Mouse (Mus musculus): ENCODE measurements around the gene Col6a6. TPM values are rescaled to one million over a fixed set of nuclear protein-coding genes. Genes with fewer than 3 reads are reported as not detected.

Gene Col6a6
- polyA plus RNA-seq, 1 experiment: not detected

GRCm38 (mm10) chr9:105693854-105694253, 134.1 kb downstream of the Col6a6 start:
- H3K79me3 ChIP-seq (ENCODE audit: low read depth): no peaks in the 10 kb centered on the region
- H3K4me3 ChIP-seq (ENCODE audit: insufficient read depth, poor library complexity, severe bottlenecking): no peak overlapping the region
- no peaks in the 10 kb centered on the region for H3K79me2 ChIP-seq (ENCODE audit: control insufficient read depth, insufficient read depth)
- no peak for TF ChIP-seq MYOD1 (IDR thresholded peaks at IDR 0.05; ENCODE audit: control insufficient read depth, insufficient read length, low read depth)
- peak; percentile 27 for TF ChIP-seq CTCF (IDR thresholded peaks at IDR 0.05; ENCODE audit: control insufficient read depth, insufficient read depth, insufficient read length)
- no peaks in the 10 kb centered on the region for H3K27me3 ChIP-seq (ENCODE audit: control insufficient read depth, insufficient read depth, insufficient read length)
- no peaks in the 10 kb centered on the region for H3K36me3 ChIP-seq (ENCODE audit: control insufficient read depth, insufficient read depth)
- no peak overlapping the region for H3ac ChIP-seq (ENCODE audit: control insufficient read depth, insufficient read length, low read depth)

- Histone ChIP-seq H3K79me3 (ENCODE audit: low read depth) (no peaks in the 10 kb centered on the region), H3K4me3 (ENCODE audit: insufficient read depth, poor library complexity, severe bottlenecking) (no peak overlapping the region), H3K36me3 (ENCODE audit: control insufficient read depth, insufficient read depth) (no peaks in the 10 kb centered on the region), H3K79me2 (ENCODE audit: control insufficient read depth, insufficient read depth) (no peaks in the 10 kb centered on the region), H3ac (ENCODE audit: control insufficient read depth, insufficient read length, low read depth) (no peak overlapping the region), H3K27me3 (ENCODE audit: control insufficient read depth, insufficient read depth, insufficient read length) (no peaks in the 10 kb centered on the region)
- TF ChIP-seq FOSL1 (IDR thresholded peaks at IDR 0.05; ENCODE audit: insufficient read depth, low read length, poor library complexity, severe bottlenecking): no peak
- TF ChIP-seq CTCF (IDR thresholded peaks at IDR 0.05; ENCODE audit: control insufficient read depth, insufficient read depth, insufficient read length): no peak
- TF ChIP-seq CEBPB (IDR thresholded peaks at IDR 0.05; ENCODE audit: low read depth): no peak
- TF ChIP-seq USF1 (IDR thresholded peaks at IDR 0.05; ENCODE audit: low read depth): no peak
- no peak for TF ChIP-seq MYOD1 (IDR thresholded peaks at IDR 0.05; ENCODE audit: control insufficient read depth, insufficient read length, low read depth)
- no peak for TF ChIP-seq MYOG (IDR thresholded peaks at IDR 0.05; ENCODE audit: control insufficient read depth, extremely low read depth, insufficient read length)
- no peak for TF ChIP-seq MAX (IDR thresholded peaks at IDR 0.05)
Observed at GRCm38 (mm10) chr9:105693056-105693455, 134.9 kb downstream of the Col6a6 start.

GRCm38 (mm10) chr9:105692472-105692871, 135.5 kb downstream of the Col6a6 start:
- H3K4me3 ChIP-seq (ENCODE audit: insufficient read depth, poor library complexity, severe bottlenecking): no peak overlapping the region
- H3K27me3 ChIP-seq (ENCODE audit: control insufficient read depth, insufficient read depth, insufficient read length): no peaks in the 10 kb centered on the region
- H3K79me3 ChIP-seq (ENCODE audit: low read depth): no peaks in the 10 kb centered on the region
- no peaks in the 10 kb centered on the region for H3K79me2 ChIP-seq (ENCODE audit: control insufficient read depth, insufficient read depth)
- no peak for TF ChIP-seq CTCF (IDR thresholded peaks at IDR 0.05; ENCODE audit: control insufficient read depth, insufficient read depth, insufficient read length)
- TF ChIP-seq MAX (IDR thresholded peaks at IDR 0.05): no peak
- TF ChIP-seq FOSL1 (IDR thresholded peaks at IDR 0.05; ENCODE audit: insufficient read depth, low read length, poor library complexity, severe bottlenecking): no peak
- TF ChIP-seq CEBPB (IDR thresholded peaks at IDR 0.05; ENCODE audit: low read depth): no peak
- no peak for TF ChIP-seq MYOD1 (IDR thresholded peaks at IDR 0.05; ENCODE audit: control insufficient read depth, insufficient read length, low read depth)
- TF ChIP-seq USF1 (IDR thresholded peaks at IDR 0.05; ENCODE audit: low read depth): no peak
- TF ChIP-seq MYOG (IDR thresholded peaks at IDR 0.05; ENCODE audit: control insufficient read depth, extremely low read depth, insufficient read length): no peak
- no peak overlapping the region for H3ac ChIP-seq (ENCODE audit: control insufficient read depth, insufficient read length, low read depth)
- H3K36me3 ChIP-seq (ENCODE audit: control insufficient read depth, insufficient read depth): no peaks in the 10 kb centered on the region

- Histone ChIP-seq H3K36me3 (ENCODE audit: control insufficient read depth, insufficient read depth) (peaks cover 4% of the 10 kb centered on the region), H3K27me3 (ENCODE audit: control insufficient read depth, insufficient read depth, insufficient read length) (no peaks in the 10 kb centered on the region)
Observed at GRCm38 (mm10) chr9:105689485-105689884, 138.5 kb downstream of the Col6a6 start.

GRCm38 (mm10) chr9:105684549-105685165, 143.3 kb downstream of the Col6a6 start:
- Histone ChIP-seq H3ac (ENCODE audit: control insufficient read depth, insufficient read length, low read depth) (no peak overlapping the region), H3K79me2 (ENCODE audit: control insufficient read depth, insufficient read depth) (no peaks in the 10 kb centered on the region), H3K4me3 (ENCODE audit: insufficient read depth, poor library complexity, severe bottlenecking) (no peak overlapping the region), H3K36me3 (ENCODE audit: control insufficient read depth, insufficient read depth) (peaks cover 4% of the 10 kb centered on the region), H3K79me3 (ENCODE audit: low read depth) (no peaks in the 10 kb centered on the region), H3K27me3 (ENCODE audit: control insufficient read depth, insufficient read depth, insufficient read length) (no peaks in the 10 kb centered on the region)
- no peak for TF ChIP-seq MYOD1 (IDR thresholded peaks at IDR 0.05; ENCODE audit: control insufficient read depth, insufficient read length, low read depth)
- TF ChIP-seq MYOG (IDR thresholded peaks at IDR 0.05; ENCODE audit: control insufficient read depth, extremely low read depth, insufficient read length): no peak
- no peak for TF ChIP-seq FOSL1 (IDR thresholded peaks at IDR 0.05; ENCODE audit: insufficient read depth, low read length, poor library complexity, severe bottlenecking)

More at GRCm38 (mm10) chr9:105689485-105689884, 138.5 kb downstream of the Col6a6 start:
- Histone ChIP-seq H3K4me3 (ENCODE audit: insufficient read depth, poor library complexity, severe bottlenecking) (no peak overlapping the region), H3K79me3 (ENCODE audit: low read depth) (no peaks in the 10 kb centered on the region), H3ac (ENCODE audit: control insufficient read depth, insufficient read length, low read depth) (no peak overlapping the region), H3K79me2 (ENCODE audit: control insufficient read depth, insufficient read depth) (no peaks in the 10 kb centered on the region)
- TF ChIP-seq USF1 (IDR thresholded peaks at IDR 0.05; ENCODE audit: low read depth) (no peak), CTCF (IDR thresholded peaks at IDR 0.05; ENCODE audit: control insufficient read depth, insufficient read depth, insufficient read length) (no peak), MYOG (IDR thresholded peaks at IDR 0.05; ENCODE audit: control insufficient read depth, extremely low read depth, insufficient read length) (no peak), MYOD1 (IDR thresholded peaks at IDR 0.05; ENCODE audit: control insufficient read depth, insufficient read length, low read depth) (no peak), MAX (IDR thresholded peaks at IDR 0.05) (no peak), FOSL1 (IDR thresholded peaks at IDR 0.05; ENCODE audit: insufficient read depth, low read length, poor library complexity, severe bottlenecking) (no peak), CEBPB (IDR thresholded peaks at IDR 0.05; ENCODE audit: low read depth) (no peak)

GRCm38 (mm10) chr9:105681386-105681785, 146.6 kb downstream of the Col6a6 start:
- H3K4me3 ChIP-seq (ENCODE audit: insufficient read depth, poor library complexity, severe bottlenecking): no peak overlapping the region
- H3K79me2 ChIP-seq (ENCODE audit: control insufficient read depth, insufficient read depth): no peaks in the 10 kb centered on the region
- TF ChIP-seq MYOD1 (IDR thresholded peaks at IDR 0.05; ENCODE audit: control insufficient read depth, insufficient read length, low read depth) (no peak), CTCF (IDR thresholded peaks at IDR 0.05; ENCODE audit: control insufficient read depth, insufficient read depth, insufficient read length) (no peak), MYOG (IDR thresholded peaks at IDR 0.05; ENCODE audit: control insufficient read depth, extremely low read depth, insufficient read length) (no peak), MAX (IDR thresholded peaks at IDR 0.05) (no peak), CEBPB (IDR thresholded peaks at IDR 0.05; ENCODE audit: low read depth) (no peak), FOSL1 (IDR thresholded peaks at IDR 0.05; ENCODE audit: insufficient read depth, low read length, poor library complexity, severe bottlenecking) (no peak), USF1 (IDR thresholded peaks at IDR 0.05; ENCODE audit: low read depth) (no peak)
- H3K36me3 ChIP-seq (ENCODE audit: control insufficient read depth, insufficient read depth): no peaks in the 10 kb centered on the region
- H3ac ChIP-seq (ENCODE audit: control insufficient read depth, insufficient read length, low read depth): no peak overlapping the region
- no peaks in the 10 kb centered on the region for H3K79me3 ChIP-seq (ENCODE audit: low read depth)
- no peaks in the 10 kb centered on the region for H3K27me3 ChIP-seq (ENCODE audit: control insufficient read depth, insufficient read depth, insufficient read length)

Measured in C2C12 (cell line).